Mouse (Mus musculus) stomach, adult 2 months (tissue): ENCODE measurements around the gene Tmem79. TPM values are rescaled to one million over a fixed set of nuclear protein-coding genes. Genes with fewer than 3 reads are reported as not detected.

Source experiments
- polyA plus RNA-seq: library from polyadenylated mRNA; depleted of rRNA; stranded (reverse); fragments of >200 nt; gene quantifications from 2 replicates; pipeline ENCODE4 v1.2.3, GENCODE M21; 2012; rRNA removed

Gene Tmem79
- polyA plus RNA-seq, result 40.7 and 48.8 TPM in 2 replicates

DNA sequence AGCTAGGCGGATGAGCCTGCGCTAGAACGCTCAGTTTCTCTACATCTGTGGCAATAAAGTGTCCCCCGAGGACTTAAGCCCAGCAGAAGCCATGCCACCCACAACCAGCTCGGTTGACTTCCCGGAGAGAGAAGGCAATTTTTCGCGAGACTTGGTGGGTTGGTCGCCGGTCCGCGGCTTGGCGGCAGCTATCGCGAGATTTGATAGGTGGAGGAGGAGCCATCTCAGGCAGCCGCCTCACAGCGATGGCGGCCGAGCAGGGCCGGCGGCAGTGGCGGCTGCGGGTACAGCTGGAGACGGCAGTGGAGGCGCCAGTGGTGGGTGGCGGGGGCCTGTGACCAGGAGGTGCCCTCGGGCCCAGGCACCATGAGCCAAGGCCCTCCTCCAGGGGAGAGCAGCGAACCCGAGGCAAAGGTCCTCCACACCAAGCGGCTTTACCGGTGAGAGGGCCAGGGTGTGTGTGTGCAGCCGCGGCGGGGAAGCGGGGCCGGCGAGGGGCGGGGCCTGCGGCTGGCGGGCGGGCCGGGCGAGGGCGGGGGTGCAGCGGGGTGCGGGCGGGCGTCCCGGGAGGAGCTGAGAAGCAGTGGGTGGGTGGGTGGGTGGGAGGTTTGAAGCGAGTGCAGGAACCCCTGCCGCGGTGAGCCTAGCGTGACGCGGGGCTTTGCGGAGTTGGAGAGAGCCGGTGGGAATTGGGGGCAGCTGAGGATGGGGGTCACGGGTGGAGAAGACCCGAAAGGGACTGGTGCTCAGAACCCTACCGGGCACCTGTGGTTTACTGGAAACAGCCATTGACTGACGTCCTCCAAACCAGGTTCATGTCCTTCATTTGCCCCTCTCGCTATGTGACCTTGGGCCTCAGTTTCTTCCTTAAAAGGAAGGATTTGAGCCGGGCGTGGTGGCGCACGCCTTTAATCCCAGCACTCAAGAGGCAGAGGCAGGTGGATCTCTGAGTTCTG, at the start of gene Tmem79, which contains the start of gene Smg5:
Gene Tmem79 (minus strand): TSS at position 91 of the 956 bp plus-strand sequence.
Gene Smg5 (plus strand): TSS at position 203 of the 956 bp plus-strand sequence.

DNA sequence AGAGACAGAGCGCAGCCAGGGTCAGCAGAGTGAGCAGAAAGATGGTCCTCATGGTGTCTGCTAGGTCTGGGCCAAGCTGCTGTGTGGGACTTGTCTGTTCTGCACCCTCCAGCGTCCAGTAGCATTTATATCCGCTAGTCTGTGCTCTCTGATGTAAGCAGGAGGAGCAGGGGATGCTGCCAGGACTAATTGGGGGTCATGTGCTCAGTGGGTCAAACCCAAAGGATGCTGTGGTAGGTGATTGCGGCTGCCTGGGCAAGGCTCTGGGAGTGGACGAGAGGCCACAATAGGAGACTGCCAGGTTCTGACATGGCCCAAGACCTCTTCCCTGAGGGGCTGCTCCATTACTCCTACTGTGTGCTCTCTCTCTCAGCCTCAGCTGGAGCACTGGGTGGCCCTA, 48.4 kb upstream of the Tmem79 start, which contains the start of gene Bglap:
Gene Bglap (minus strand): TSS at position 101 of the 400 bp plus-strand sequence.

DNA sequence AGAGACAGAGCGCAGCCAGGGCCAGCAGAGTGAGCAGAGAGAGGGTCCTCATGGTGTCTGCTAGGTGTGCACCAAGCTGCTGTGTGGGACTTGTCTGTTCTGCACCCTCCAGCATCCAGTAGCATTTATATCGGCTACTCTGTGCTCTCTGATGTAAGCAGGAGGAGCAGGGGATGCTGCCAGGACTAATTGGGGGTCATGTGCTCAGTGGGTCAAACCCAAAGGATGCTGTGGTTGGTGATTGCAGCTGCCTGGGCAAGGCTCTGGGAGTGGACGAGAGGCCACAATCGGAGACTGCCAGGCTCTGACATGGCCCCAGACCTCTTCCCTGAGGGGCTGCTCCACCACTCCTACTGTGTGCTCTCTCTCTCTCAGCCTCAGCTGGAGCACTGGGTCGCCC, 42.7 kb upstream of the Tmem79 start, which contains the start of gene Bglap2:
Gene Bglap2 (minus strand): TSS at position 101 of the 400 bp plus-strand sequence.

DNA sequence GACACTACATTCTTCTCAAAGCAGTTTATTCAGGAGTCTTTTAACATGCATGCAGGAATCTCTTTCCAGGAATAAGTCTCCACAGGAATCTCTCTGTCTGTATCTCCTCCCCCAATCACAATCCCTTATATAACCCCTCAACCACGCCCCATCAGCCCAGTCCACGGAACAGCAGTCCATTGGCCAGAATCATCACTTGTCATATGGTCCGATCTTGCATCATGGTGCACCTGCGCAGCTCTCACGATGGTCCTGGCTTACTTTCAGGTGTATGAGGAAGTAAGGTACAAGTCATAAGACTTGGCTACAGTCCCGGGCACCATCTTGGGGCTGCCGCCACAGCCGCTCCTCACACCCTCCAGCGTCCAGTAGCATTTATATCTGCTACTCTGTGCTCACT, 36.7 kb upstream of the Tmem79 start, which contains the start of gene Bglap3:
Gene Bglap3 (minus strand): TSS at position 101 of the 400 bp plus-strand sequence.

DNA sequence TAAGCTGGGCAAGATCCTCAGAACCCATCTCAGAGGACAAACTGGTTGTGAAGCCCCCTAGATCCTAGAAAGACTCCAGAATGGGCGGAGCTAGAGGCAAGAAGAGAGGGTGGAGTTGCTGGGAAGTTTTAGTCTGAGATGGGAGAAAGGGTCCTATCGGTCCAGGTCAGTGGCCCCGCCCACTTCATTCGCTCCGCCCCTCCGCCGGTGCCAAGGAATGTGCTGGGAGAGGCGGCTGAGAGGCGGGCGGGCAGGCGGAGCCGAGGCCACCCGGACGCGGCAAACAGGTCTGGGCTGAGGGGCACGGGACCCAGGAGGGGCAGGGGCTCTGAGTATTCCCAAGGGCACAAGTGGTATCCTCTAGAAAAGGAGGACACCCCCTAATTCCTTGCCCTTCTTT, 28.4 kb upstream of the Tmem79 start, which contains the start of gene Paqr6:
Gene Paqr6 (plus strand): TSS at position 248 of the 400 bp plus-strand sequence.

DNA sequence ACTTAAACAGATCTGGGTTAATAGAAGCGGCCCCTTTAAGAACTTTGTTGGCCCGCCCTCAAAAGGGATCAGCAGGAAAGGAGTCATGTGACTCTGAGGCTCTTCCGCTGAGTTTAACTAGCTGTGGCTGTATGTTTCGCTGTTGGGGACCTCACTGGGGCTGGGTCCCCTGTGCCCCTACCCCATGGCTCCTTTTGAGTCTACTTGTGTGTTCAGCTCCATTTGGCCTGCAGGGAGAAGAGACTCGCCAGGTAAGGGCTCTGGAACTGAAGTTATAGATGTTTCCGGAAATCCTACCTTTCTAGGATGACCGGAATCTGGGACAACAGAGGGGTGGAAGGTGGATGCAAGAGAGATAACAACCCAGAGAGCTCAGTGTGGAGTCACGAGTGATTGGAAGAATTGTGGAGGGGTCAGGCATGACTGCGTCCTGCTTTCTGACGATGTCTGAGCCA, 11.0 kb downstream of the Tmem79 start, which contains the start of gene Glmp:
Gene Glmp (plus strand): TSS at position 73 of the 455 bp plus-strand sequence.

DNA sequence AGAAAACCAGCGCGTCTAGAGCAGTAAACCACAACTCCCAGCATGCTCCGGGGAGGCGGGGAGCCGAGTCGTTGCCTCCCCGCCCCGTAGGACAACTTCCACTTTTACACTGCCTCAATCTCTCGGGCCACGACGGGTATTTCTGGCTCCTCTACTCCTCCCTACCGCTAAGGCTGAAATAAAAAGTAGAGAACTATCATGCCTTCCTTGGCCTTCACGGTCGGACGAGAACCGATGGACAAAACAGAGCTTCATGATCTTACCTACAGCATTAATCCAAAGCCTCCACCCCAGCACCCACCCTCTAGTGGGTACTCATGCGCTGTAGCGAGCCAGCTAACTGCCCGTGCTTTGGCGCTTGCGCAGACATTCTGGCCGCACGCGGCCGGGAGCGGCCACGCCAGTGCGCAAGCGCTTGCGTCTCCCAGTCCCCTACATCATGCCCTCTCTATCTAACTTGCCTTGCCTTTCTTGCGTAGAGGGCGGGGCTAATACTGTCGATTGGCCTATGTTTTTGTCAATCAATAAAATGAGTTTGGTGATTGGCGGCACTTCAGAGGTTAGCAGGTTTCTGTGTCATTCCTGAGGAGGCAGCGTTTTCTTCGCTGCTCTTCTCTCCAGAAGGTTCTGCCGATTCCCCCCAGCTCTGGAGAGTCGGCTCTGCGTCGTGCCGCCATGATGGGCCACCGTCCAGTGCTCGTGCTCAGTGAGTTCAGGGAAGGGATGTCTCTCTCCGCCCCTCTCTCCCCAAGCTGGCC, 39.2 kb downstream of the Tmem79 start, which contains the start of the genes Tsacc and Cct3:
Gene Tsacc (minus strand): TSS at position 439 of the 758 bp plus-strand sequence.
Gene Cct3 (plus strand): TSS at position 556 of the 758 bp plus-strand sequence.

DNA sequence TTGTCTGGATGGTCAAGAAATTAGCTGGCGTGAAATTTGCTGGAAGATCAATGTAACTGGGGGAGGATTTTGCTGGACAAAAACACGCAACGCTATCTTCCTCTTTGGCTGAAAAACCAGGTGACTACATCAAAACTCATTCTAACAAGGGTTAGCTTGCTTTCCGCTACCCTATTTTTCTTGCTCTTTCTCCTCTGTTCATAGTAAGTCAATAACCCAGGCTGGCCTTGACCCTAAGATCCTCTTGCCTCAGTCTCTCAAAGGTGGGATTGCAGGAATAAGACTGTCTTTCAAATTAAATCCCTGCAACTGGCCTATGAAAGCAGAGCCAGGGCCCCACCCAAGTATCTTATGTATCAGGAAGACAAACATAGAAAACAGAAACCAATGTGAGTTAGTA, 48.8 kb downstream of the Tmem79 start, which contains the start of gene Gm38392:
Gene Gm38392 (minus strand): TSS at position 101 of the 400 bp plus-strand sequence.

Other genes starting within 250 kb of the Tmem79 start
- gene Mef2d, start 193.8 kb downstream of the Tmem79 start, polyA plus RNA-seq, result 50.8 and 55.8 TPM in 2 replicates
- gene Rhbg, start 81.4 kb downstream of the Tmem79 start, polyA plus RNA-seq, result 7.9 and 9.9 TPM in 2 replicates
- not detected in 2 replicates for gene Gm38392, start 48.9 kb downstream of the Tmem79 start, polyA plus RNA-seq
- gene Tsacc, start 39.1 kb downstream of the Tmem79 start, polyA plus RNA-seq, result 0.30 and 1.5 TPM in 2 replicates
- gene Cct3, start 39.0 kb downstream of the Tmem79 start, polyA plus RNA-seq, result 37.5 and 42.1 TPM in 2 replicates
- 97.7 and 101 TPM in 2 replicates for gene Glmp, start 11.1 kb downstream of the Tmem79 start, polyA plus RNA-seq
- 42.3 and 43.1 TPM in 2 replicates for gene Smg5, start 112 bp upstream of the Tmem79 start, polyA plus RNA-seq
- 8.0 and 8.7 TPM in 2 replicates for gene Paqr6, start 28.4 kb upstream of the Tmem79 start, polyA plus RNA-seq
- gene Bglap3, start 36.6 kb upstream of the Tmem79 start, polyA plus RNA-seq, result 46.2 and 131 TPM in 2 replicates
- gene Bglap2, start 42.6 kb upstream of the Tmem79 start, polyA plus RNA-seq, result 3.0 and 4.0 TPM in 2 replicates
- gene Bglap, start 48.3 kb upstream of the Tmem79 start, polyA plus RNA-seq, result 1.2 TPM in 1 of 2 replicates, not detected in the other
- 41.6 and 46.6 TPM in 2 replicates for gene Pmf1, start 74.2 kb upstream of the Tmem79 start, polyA plus RNA-seq
- gene Slc25a44, start 89.0 kb upstream of the Tmem79 start, polyA plus RNA-seq, result 9.1 and 9.2 TPM in 2 replicates
- 63.2 and 71.8 TPM in 2 replicates for gene Sema4a, start 125.0 kb upstream of the Tmem79 start, polyA plus RNA-seq
- gene Lmna, start 173.8 kb upstream of the Tmem79 start, polyA plus RNA-seq, result 280 and 417 TPM in 2 replicates
- gene Mex3a, start 196.2 kb upstream of the Tmem79 start, polyA plus RNA-seq, result 0.32 and 0.44 TPM in 2 replicates
- 222 and 238 TPM in 2 replicates for gene Rab25, start 212.2 kb upstream of the Tmem79 start, polyA plus RNA-seq
- 83.0 and 88.7 TPM in 2 replicates for gene Lamtor2, start 216.9 kb upstream of the Tmem79 start, polyA plus RNA-seq
- gene Ubqln4, start 217.6 kb upstream of the Tmem79 start, polyA plus RNA-seq, result 30.5 and 32.0 TPM in 2 replicates
- 83.7 and 87.3 TPM in 2 replicates for gene Ssr2, start 239.7 kb upstream of the Tmem79 start, polyA plus RNA-seq